Mouse (Mus musculus) hindbrain, embryonic 10.5 days (tissue): ENCODE data around the gene Pax3. TPM values are rescaled to one million over a fixed set of nuclear protein-coding genes. Genes with fewer than 3 reads are reported as not detected.
A peak's percentile ranks its signal among the peaks of the same experiment; 100 is the strongest.

Source experiments
- DNase-seq: peaks from one replicate; pipeline ENCODE4 v3.0.0-alpha.2; 2017; ENCODE audit warnings: low spot score
- H3K27ac ChIP-seq: fragments of 300-500 bp; sonication (generic); 2 replicates; pipeline ENCODE4 v1.5.1; 2016; ENCODE audit warnings: mild to moderate bottlenecking, moderate library complexity
- H3K27me3 ChIP-seq: fragments of 300-500 bp; sonication (generic); 2 replicates; pipeline ENCODE4 v1.6.1; 2016; ENCODE audit warnings: mild to moderate bottlenecking; ENCODE audit not compliant: poor library complexity, insufficient read depth, severe bottlenecking
- H3K36me3 ChIP-seq: fragments of 300-500 bp; sonication (generic); 2 replicates; pipeline ENCODE4 v1.6.1; 2016; ENCODE audit warnings: mild to moderate bottlenecking, moderate library complexity
- H3K4me1 ChIP-seq: fragments of 300-500 bp; sonication (generic); replicated peaks from 2 replicates; pipeline ENCODE4 v1.6.1; 2016; ENCODE audit warnings: mild to moderate bottlenecking
- H3K4me3 ChIP-seq: fragments of 300-500 bp; sonication (generic); 2 replicates; pipeline ENCODE4 v1.5.1; 2016; ENCODE audit warnings: mild to moderate bottlenecking, moderate library complexity
- H3K9me3 ChIP-seq: fragments of 300-500 bp; sonication (generic); 2 replicates; pipeline ENCODE4 v1.6.1; 2016; ENCODE audit warnings: mild to moderate bottlenecking, moderate library complexity
- WGBS: fragments of 180-500 bp; shearing (Covaris S2); methylation state at CpG from one replicate; pipeline ENCODE4 v1.1.7; 2016; 5-methylcytosine and 5-hydroxymethylcytosine counted together
- polyA plus RNA-seq: library from polyadenylated mRNA; unstranded; fragments of >200 nt; fragmentation: Nextera tagmentation; extraction: Ambion mirVana; gene quantifications from 2 replicates; pipeline ENCODE4 v1.2.1, GENCODE M21; 2016

Pax3 gene
- polyA plus RNA-seq, 1 experiment from 2014 or later: 54.6 TPM

- Histone ChIP-seq H3K27ac (peak overlapping the region; percentile 23; the same call in 1 of the 2 replicates), H3K4me1 (peaks cover 84% of the 10 kb centered on the region), H3K36me3 (no peaks in the 10 kb centered on the region), H3K27me3 (peaks cover 98% of the 10 kb centered on the region), H3K4me3 (no peak overlapping the region), H3K9me3 (no peaks in the 10 kb centered on the region)
- 18% methylated on average over 6 of the region's 6 CpGs for WGBS
- DNase-seq: no peak
Measured at GRCm38 (mm10) chr1:78143403-78143802, 53.5 kb downstream of the Pax3 start.

GRCm38 (mm10) chr1:78142912-78143311, 54.0 kb downstream of the Pax3 start:
- WGBS: 34% methylated on average over 6 of the region's 6 CpGs
- H3K4me1 ChIP-seq: peaks cover 85% of the 10 kb centered on the region
- H3K9me3 ChIP-seq: no peaks in the 10 kb centered on the region
- H3K4me3 ChIP-seq: no peak overlapping the region
- peak overlapping the region; percentile 46; the same call in 1 of the 2 replicates for H3K27ac ChIP-seq
- H3K27me3 ChIP-seq: peaks cover 98% of the 10 kb centered on the region
- no peaks in the 10 kb centered on the region for H3K36me3 ChIP-seq
- no peak for DNase-seq

GRCm38 (mm10) chr1:78141741-78142501, 55.0 kb downstream of the Pax3 start:
- 10% methylated on average over 9 of the region's 9 CpGs for WGBS
- DNase-seq: peak; percentile 45
- peaks cover 81% of the 10 kb centered on the region for H3K4me1 ChIP-seq
- H3K27ac ChIP-seq: no peak overlapping the region
- no peak overlapping the region for H3K4me3 ChIP-seq
- no peaks in the 10 kb centered on the region for H3K36me3 ChIP-seq
- peaks cover 98% of the 10 kb centered on the region for H3K27me3 ChIP-seq
- no peaks in the 10 kb centered on the region for H3K9me3 ChIP-seq

- Histone ChIP-seq H3K27ac (no peak overlapping the region), H3K36me3 (no peaks in the 10 kb centered on the region), H3K9me3 (no peaks in the 10 kb centered on the region), H3K4me1 (peaks cover 75% of the 10 kb centered on the region), H3K4me3 (no peak overlapping the region), H3K27me3 (peaks cover 98% of the 10 kb centered on the region)
- no peak for DNase-seq
- 10% methylated on average over 7 of the region's 7 CpGs for WGBS
Measured at GRCm38 (mm10) chr1:78141314-78141713, 55.6 kb downstream of the Pax3 start.

GRCm38 (mm10) chr1:78140505-78141303, 56.2 kb downstream of the Pax3 start:
- Histone ChIP-seq H3K36me3 (no peaks in the 10 kb centered on the region), H3K27me3 (peaks cover 98% of the 10 kb centered on the region), H3K4me3 (peak overlapping the region; percentile 14; the same call in 1 of the 2 replicates), H3K4me1 (peaks cover 74% of the 10 kb centered on the region), H3K27ac (peak overlapping the region; percentile 70), H3K9me3 (no peaks in the 10 kb centered on the region)
- DNase-seq: peak; percentile 60
- 2% methylated on average over 14 of the region's 14 CpGs for WGBS

- Histone ChIP-seq H3K27ac (peak overlapping the region; percentile 76), H3K4me3 (peak overlapping the region; percentile 22), H3K9me3 (no peaks in the 10 kb centered on the region), H3K27me3 (peaks cover 98% of the 10 kb centered on the region), H3K36me3 (peaks cover 4% of the 10 kb centered on the region; the same call in 1 of the 2 replicates), H3K4me1 (peaks cover 60% of the 10 kb centered on the region)
- under 1% methylated on average over 11 of the region's 11 CpGs for WGBS
- peak; percentile 53 for DNase-seq
Measured at GRCm38 (mm10) chr1:78139287-78139686, 57.6 kb downstream of the Pax3 start.

- Histone ChIP-seq H3K27ac (no peak overlapping the region), H3K4me1 (no peaks in the 10 kb centered on the region), H3K4me3 (no peak overlapping the region), H3K36me3 (peaks cover 66% of the 10 kb centered on the region), H3K27me3 (peaks cover 58% of the 10 kb centered on the region), H3K9me3 (no peaks in the 10 kb centered on the region)
- 60% methylated on average over 5 of the region's 5 CpGs for WGBS
- no peak for DNase-seq
Measured at GRCm38 (mm10) chr1:78129267-78129666, 67.7 kb downstream of the Pax3 start.

- WGBS: 23% methylated on average over 10 of the region's 10 CpGs
- Histone ChIP-seq H3K9me3 (0 out of 2 replicates have a peak, but pooled peaks cover 4% of the 10 kb centered on the region), H3K4me1 (peaks cover 15% of the 10 kb centered on the region), H3K27ac (no peak overlapping the region), H3K27me3 (peaks cover 40% of the 10 kb centered on the region), H3K36me3 (peaks cover 81% of the 10 kb centered on the region), H3K4me3 (no peak overlapping the region)
- no peak for DNase-seq
Measured at GRCm38 (mm10) chr1:78119899-78120560, 76.9 kb downstream of the Pax3 start.

- 92% methylated on average over 3 of the region's 3 CpGs for WGBS
- DNase-seq: no peak
- H3K27ac ChIP-seq: no peak overlapping the region
- H3K36me3 ChIP-seq: peaks cover 84% of the 10 kb centered on the region
- H3K9me3 ChIP-seq: 0 out of 2 replicates have a peak, but pooled peaks cover 4% of the 10 kb centered on the region
- H3K27me3 ChIP-seq: peaks cover 37% of the 10 kb centered on the region
- no peak overlapping the region for H3K4me3 ChIP-seq
- H3K4me1 ChIP-seq: peaks cover 34% of the 10 kb centered on the region
Measured at GRCm38 (mm10) chr1:78116046-78116445, 80.9 kb downstream of the Pax3 start.

- DNase-seq: no peak
- peaks cover 45% of the 10 kb centered on the region for H3K36me3 ChIP-seq
- peaks cover 37% of the 10 kb centered on the region for H3K4me1 ChIP-seq
- no peaks in the 10 kb centered on the region for H3K9me3 ChIP-seq
- 27% methylated on average over 6 of the region's 6 CpGs for WGBS
- H3K27ac ChIP-seq: no peak overlapping the region
- H3K4me3 ChIP-seq: no peak overlapping the region
- H3K27me3 ChIP-seq: peaks cover 30% of the 10 kb centered on the region
Measured at GRCm38 (mm10) chr1:78110311-78110710, 86.6 kb downstream of the Pax3 start.

GRCm38 (mm10) chr1:78103511-78103910, 93.4 kb downstream of the Pax3 start:
- Histone ChIP-seq H3K36me3 (peaks cover 65% of the 10 kb centered on the region), H3K27ac (no peak overlapping the region), H3K27me3 (peaks cover 10% of the 10 kb centered on the region; the same call in 1 of the 2 replicates), H3K4me3 (no peak overlapping the region), H3K9me3 (no peaks in the 10 kb centered on the region), H3K4me1 (no peaks in the 10 kb centered on the region)
- 76% methylated on average over 7 of the region's 7 CpGs for WGBS
- DNase-seq: no peak

GRCm38 (mm10) chr1:78093619-78094018, 103.3 kb downstream of the Pax3 start:
- Histone ChIP-seq H3K36me3 (no peaks in the 10 kb centered on the region), H3K27ac (no peak overlapping the region), H3K27me3 (no peaks in the 10 kb centered on the region), H3K9me3 (no peaks in the 10 kb centered on the region), H3K4me1 (no peaks in the 10 kb centered on the region), H3K4me3 (no peak overlapping the region)
- DNase-seq: no peak
- 94% methylated on average over 4 of the region's 4 CpGs for WGBS
